Mouse (Mus musculus) stomach, postnatal 0 days (tissue): ENCODE results near the gene Rxra.

Source experiments
- CTCF ChIP-seq: IDR thresholded peaks from 2 replicates; pipeline ENCODE4 v1.5.1; 2016; ENCODE audit warnings: antibody characterized with exemption, low read depth, mild to moderate bottlenecking, moderate library complexity
- EP300 ChIP-seq: optimal IDR thresholded peaks from 2 replicates; pipeline ENCODE3; 2016; ENCODE audit warnings: antibody characterized with exemption

DNA sequence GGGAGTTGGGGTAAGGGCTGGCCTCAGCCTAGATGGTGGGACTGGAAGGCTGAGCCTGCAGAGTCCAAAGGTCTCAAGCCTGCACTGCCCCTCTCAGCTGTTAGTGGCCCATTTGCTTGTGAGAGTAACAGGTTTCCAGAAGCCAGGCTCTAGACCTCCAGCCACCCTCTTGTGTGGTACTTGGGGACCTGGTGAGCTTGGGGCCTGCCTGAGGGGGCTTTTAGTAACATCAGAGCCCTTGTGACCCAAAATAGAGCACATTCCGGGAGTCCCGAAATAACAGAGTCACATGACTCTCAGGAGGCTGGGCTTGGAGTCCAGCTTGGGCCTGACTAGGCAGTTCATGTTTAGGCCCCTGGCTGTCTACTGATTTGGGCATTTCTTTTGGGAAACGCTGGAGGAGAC lies 3.4 kb downstream of the Rxra start:
- no peak for TF ChIP-seq EP300
- TF ChIP-seq CTCF: no peak
